ENCODE assay signal across 9 mouse cellular contexts in the genomic region with DNA sequence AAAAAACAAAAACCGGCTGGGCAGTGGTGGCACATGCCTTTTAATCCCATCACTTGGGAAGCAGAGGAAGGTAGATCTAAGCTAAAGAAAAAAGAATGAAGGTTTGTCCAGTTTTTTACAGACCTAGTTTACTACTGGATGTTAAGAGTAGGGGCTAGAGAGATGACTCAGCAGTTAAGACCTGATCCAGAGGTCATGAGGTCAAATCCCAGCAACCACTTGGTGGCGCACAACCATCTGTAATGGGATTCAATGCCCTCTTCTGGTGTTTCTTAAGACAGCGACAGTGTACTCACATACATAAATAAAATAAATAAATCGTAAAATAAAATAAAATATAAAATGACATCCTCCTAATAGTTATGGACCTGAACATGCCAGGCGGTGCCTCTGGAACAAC. TPM values are rescaled to one million over a fixed set of nuclear protein-coding genes. Genes with fewer than 3 reads are reported as not detected.
DNase-seq lines count a peak whose midpoint lies in the region; ATAC-seq and TF ChIP-seq lines count a peak whose summit lies in the region.
"Had no signal": no experiment of that assay in that cellular context is flagged by ENCODE, and none has a peak within 500 bp of the region (broad histone marks: within the 10 kb centered on the region; RNA-seq: fewer than 3 reads in every experiment).

No protein-coding gene starts in this region.

- H3K4me2 ChIP-seq in kidney, embryonic 14.5 days (replicated peaks; ENCODE audit: low read depth, low read length): no peak overlapping the region
- H3K4me2 ChIP-seq in lung, embryonic 14.5 days: no peak overlapping the region

- no peaks in the 10 kb centered on the region for H3K9me3 ChIP-seq in kidney, embryonic 14.5 days (ENCODE audit: control insufficient read depth, low read length)
- no peaks in the 10 kb centered on the region for H3K9me3 ChIP-seq in ES-E14 (ENCODE audit: control insufficient read depth, insufficient read depth, low read depth, low read length)
- H3K9me3 ChIP-seq in lung, embryonic 14.5 days (ENCODE audit: low read depth, low read length): no peaks in the 10 kb centered on the region

- TF ChIP-seq POLR2A in kidney, adult 2 months (IDR thresholded peaks at IDR 0.05; ENCODE audit: low read depth, low read length): no peak

- peak; percentile 69 for DNase-seq in kidney, adult 2 months
- peak; percentile 75 for DNase-seq in ES-E14 (ENCODE audit: low read depth, low spot score)
- DNase-seq in brain, adult 2 months (ENCODE audit: low read depth, low spot score): peak; percentile 53
- peak; percentile 18 for DNase-seq in gastrocnemius, postnatal 10 days
- peak; percentile 58 for DNase-seq in lung, embryonic 14.5 days
- DNase-seq in yolk sac, embryonic 10.5 days (ENCODE audit: low spot score): peak; percentile 59
- no peak for DNase-seq in urinary bladder, postnatal 4 days (ENCODE audit: low spot score in 2 of 2)

- no peak overlapping the region for H3K4me3 ChIP-seq in kidney, adult 2 months (ENCODE audit: insufficient read depth, low read depth, low read length)
- no peak overlapping the region for H3K4me3 ChIP-seq in kidney, embryonic 14.5 days (ENCODE audit: low read length)
- H3K4me3 ChIP-seq in ES-E14 (ENCODE audit: insufficient read depth in 1 of 2, low read depth in 1 of 2, low read length in 2 of 2, poor library complexity in 1 of 2, severe bottlenecking in 1 of 2): no peak overlapping the region
- H3K4me3 ChIP-seq in lung, embryonic 14.5 days (ENCODE audit: low read depth, low read length): no peak overlapping the region

- TF ChIP-seq CTCF in kidney, adult 2 months (conservative IDR thresholded peaks at IDR 0.05; ENCODE audit: insufficient read depth, insufficient read length, low read depth, low read length): peak; percentile 47
- peak; percentile 30 for TF ChIP-seq CTCF in lung, embryonic 14.5 days (IDR thresholded peaks at IDR 0.05; ENCODE audit: low read depth)

- no peaks in the 10 kb centered on the region for H3K27me3 ChIP-seq in kidney, adult 2 months (replicated peaks; ENCODE audit: control insufficient read depth, insufficient read depth, low read length)
- no peaks in the 10 kb centered on the region for H3K27me3 ChIP-seq in kidney, embryonic 14.5 days (ENCODE audit: control insufficient read depth, insufficient read depth, low read length)
- H3K27me3 ChIP-seq in lung, embryonic 14.5 days (ENCODE audit: insufficient read depth, low read length): no peaks in the 10 kb centered on the region

- no peak overlapping the region for H3K27ac ChIP-seq in kidney, adult 2 months (ENCODE audit: insufficient read depth, low read depth, low read length)
- H3K27ac ChIP-seq in kidney, embryonic 14.5 days (ENCODE audit: low read depth, low read length): no peak overlapping the region
- H3K27ac ChIP-seq in ES-E14 (ENCODE audit: insufficient read depth, low read depth, low read length, poor library complexity, severe bottlenecking): no peak overlapping the region; the same call in 1 of the 2 replicates
- no peak overlapping the region for H3K27ac ChIP-seq in lung, embryonic 14.5 days (ENCODE audit: low read depth)
- H3K27ac ChIP-seq: macrophage had no signal

- 57% methylated on average over 5 of the region's 5 CpGs for WGBS in kidney, adult 2 months
- WGBS in kidney, embryonic 14.5 days: 78% methylated on average over 5 of the region's 5 CpGs
- 68% methylated on average over 5 of the region's 5 CpGs for WGBS in lung, embryonic 14.5 days

- in situ Hi-C loops in ES-E14 (cut with MboI; ENCODE audit: low sequenced_read_pairs in 2 of 2, unreplicated experiment in 2 of 2): no loop called here

- no peak overlapping the region for H3K9ac ChIP-seq in kidney, embryonic 14.5 days (ENCODE audit: low read depth, low read length)
- H3K9ac ChIP-seq in ES-E14 (ENCODE audit: insufficient read depth, low read depth, low read length, poor library complexity, severe bottlenecking): no peak overlapping the region; the same call in 1 of the 2 replicates
- H3K9ac ChIP-seq in lung, embryonic 14.5 days: no peak overlapping the region

- no peak for ATAC-seq in kidney, embryonic 14.5 days (ENCODE audit: low FRiP score, low TSS enrichment)
- ATAC-seq in lung, embryonic 14.5 days (ENCODE audit: insufficient read depth): no peak

- H3K4me1 ChIP-seq in kidney, adult 2 months (ENCODE audit: control insufficient read depth, insufficient read depth, low read length): no peaks in the 10 kb centered on the region
- no peaks in the 10 kb centered on the region for H3K4me1 ChIP-seq in kidney, embryonic 14.5 days (ENCODE audit: control insufficient read depth, insufficient read depth, low read length)
- peaks cover 0 to 2% of the 10 kb centered on the region in 2 experiments; a peak in 2 of 4 replicates for H3K4me1 ChIP-seq in ES-E14 (ENCODE audit: control insufficient read depth in 2 of 2, insufficient read depth in 2 of 2, low read length in 2 of 2, poor library complexity in 1 of 2)
- no peaks in the 10 kb centered on the region for H3K4me1 ChIP-seq in lung, embryonic 14.5 days (ENCODE audit: insufficient read depth)

- peaks cover 15% of the 10 kb centered on the region for H3K36me3 ChIP-seq in kidney, adult 2 months (ENCODE audit: control insufficient read depth, insufficient read depth, low read length)
- peaks cover 93% of the 10 kb centered on the region for H3K36me3 ChIP-seq in kidney, embryonic 14.5 days (ENCODE audit: control insufficient read depth, insufficient read depth, low read length)
- H3K36me3 ChIP-seq in ES-E14 (ENCODE audit: control insufficient read depth, insufficient read depth, low read length, poor library complexity, severe bottlenecking): peaks cover 26% of the 10 kb centered on the region
- peaks cover 94% of the 10 kb centered on the region for H3K36me3 ChIP-seq in lung, embryonic 14.5 days (ENCODE audit: insufficient read depth)

TF ChIP-seq in ES-E14, 5 proteins besides CTCF, POLR2A, EP300 and RAD21:
- TF ChIP-seq HCFC1 (IDR thresholded peaks at IDR 0.05; ENCODE audit: borderline replicate concordance, insufficient read depth, low read length) (no peak), MAFK (IDR thresholded peaks at IDR 0.05; ENCODE audit: insufficient read depth, low read depth, low read length) (peak; percentile 99)

RNA-seq across cellular contexts. Expression of a gene that starts 38.2 kb away (rescaled TPM):
- 15.2 and 19.1 TPM in 2 replicates for polyA plus RNA-seq in kidney, adult 2 months (2012; rRNA removed)
- polyA plus RNA-seq in kidney, embryonic 14.5 days (2014; fragmentation: Nextera tagmentation; extraction: Ambion mirVana): 82.3 and 116 TPM in 2 replicates
- total RNA-seq in ES-E14 (2012; rRNA removed): 117 and 146 TPM in 2 replicates
- total RNA-seq in gastrocnemius, postnatal 10 days (2021): 10 to 100 TPM; 86.5 to 98.7 TPM
- 107 and 109 TPM in 2 replicates for polyA plus RNA-seq in lung, embryonic 14.5 days (2014; fragmentation: Nextera tagmentation; extraction: Ambion mirVana)

RNA-seq across cellular contexts. Expression of a gene that starts 53.3 kb away (rescaled TPM):
- 34.2 and 35.6 TPM in 2 replicates for polyA plus RNA-seq in kidney, adult 2 months (2012; rRNA removed)
- polyA plus RNA-seq in kidney, embryonic 14.5 days (2014; fragmentation: Nextera tagmentation; extraction: Ambion mirVana): 99.2 and 105 TPM in 2 replicates
- total RNA-seq in ES-E14 (2012; rRNA removed): 82.8 and 92.9 TPM in 2 replicates
- 10 to 100 TPM; 17.5 to 19.4 TPM for total RNA-seq in gastrocnemius, postnatal 10 days (2021)
- polyA plus RNA-seq in lung, embryonic 14.5 days (2014; fragmentation: Nextera tagmentation; extraction: Ambion mirVana): 97.8 and 104 TPM in 2 replicates

Comparison
In these comparisons a context has a peak if more than half of its experiments do, and no peak if none do; other contexts are left out.
1. DNase-seq: peak in kidney, adult 2 months (single experiment), ES-E14 (single experiment), brain, adult 2 months (single experiment), gastrocnemius, postnatal 10 days (single experiment), lung, embryonic 14.5 days (single experiment) and yolk sac, embryonic 10.5 days (single experiment); none in urinary bladder, postnatal 4 days (0 of 2).